Mouse (Mus musculus) embryonic facial prominence, embryonic 13.5 days (tissue): ENCODE data around the gene Aftph. TPM values are rescaled to one million over a fixed set of nuclear protein-coding genes. Genes with fewer than 3 reads are reported as not detected.

Source experiments
- ATAC-seq: fragments of 200-750 bp; cut with Nextera tagmentation; 2 replicates; pipeline ENCODE4 v1.8.0; 2017; ENCODE audit warnings: low read depth; ENCODE audit not compliant: insufficient number of reproducible peaks, insufficient read depth, low FRiP score, low TSS enrichment
- H3K27ac ChIP-seq: fragments of 300-500 bp; sonication (generic); 2 replicates; pipeline ENCODE4 v1.5.1; 2015; ENCODE audit warnings: moderate library complexity, mild to moderate bottlenecking, inconsistent platforms
- H3K27me3 ChIP-seq: fragments of 300-500 bp; sonication (generic); 2 replicates; pipeline ENCODE4 v1.6.1; 2015; ENCODE audit warnings: mild to moderate bottlenecking, inconsistent platforms
- H3K36me3 ChIP-seq: fragments of 300-500 bp; sonication (generic); 2 replicates; pipeline ENCODE4 v1.6.1; 2015; ENCODE audit warnings: mild to moderate bottlenecking, inconsistent platforms
- H3K4me1 ChIP-seq: fragments of 300-500 bp; sonication (generic); 2 replicates; pipeline ENCODE4 v1.6.1; 2015; ENCODE audit warnings: inconsistent platforms
- H3K4me2 ChIP-seq: fragments of 300-500 bp; sonication (generic); 2 replicates; pipeline ENCODE4 v1.6.1; 2015; ENCODE audit warnings: moderate library complexity, mild to moderate bottlenecking, inconsistent platforms
- H3K4me3 ChIP-seq: fragments of 300-500 bp; sonication (generic); 2 replicates; pipeline ENCODE4 v1.5.1; 2015; ENCODE audit warnings: mild to moderate bottlenecking, inconsistent platforms
- H3K9ac ChIP-seq: fragments of 300-500 bp; sonication (generic); 2 replicates; pipeline ENCODE4 v1.6.1; 2015; ENCODE audit warnings: mild to moderate bottlenecking, inconsistent platforms
- H3K9me3 ChIP-seq: fragments of 300-500 bp; sonication (generic); 2 replicates; pipeline ENCODE4 v1.6.1; 2016; ENCODE audit warnings: inconsistent platforms
- WGBS: fragments of 180-500 bp; shearing (Covaris S2); methylation state at CpG from one replicate; pipeline ENCODE4 v1.1.7; 2015; ENCODE audit warnings: mixed read lengths; 5-methylcytosine and 5-hydroxymethylcytosine counted together
- polyA plus RNA-seq: library from polyadenylated mRNA; unstranded; fragments of >200 nt; fragmentation: Nextera tagmentation; extraction: Ambion mirVana; gene quantifications from 2 replicates; pipeline ENCODE4 v1.2.1, GENCODE M21; 2015

Aftph gene
- polyA plus RNA-seq, 1 experiment from 2014 or later = 19.2 TPM

- H3K27ac ChIP-seq = no peak overlapping the region
- no peaks in the 10 kb centered on the region for H3K27me3 ChIP-seq
- no peaks in the 10 kb centered on the region for H3K9me3 ChIP-seq
- H3K4me3 ChIP-seq = no peak overlapping the region
- peaks cover 21% of the 10 kb centered on the region for H3K36me3 ChIP-seq
- no peak for ATAC-seq
- no peak overlapping the region for H3K4me2 ChIP-seq
- 89% methylated on average over 5 of the region's 5 CpGs for WGBS
- H3K4me1 ChIP-seq = no peaks in the 10 kb centered on the region
- no peak overlapping the region for H3K9ac ChIP-seq
Measured at GRCm38 (mm10) chr11:20723572-20723971, 17.8 kb downstream of the Aftph start.

- WGBS = 69% methylated on average over 9 of the region's 9 CpGs
- Histone ChIP-seq H3K36me3 (peaks cover 8% of the 10 kb centered on the region), H3K27ac (no peak overlapping the region), H3K9ac (no peak overlapping the region), H3K27me3 (no peaks in the 10 kb centered on the region), H3K9me3 (no peaks in the 10 kb centered on the region), H3K4me1 (peaks cover 7% of the 10 kb centered on the region), H3K4me3 (no peak overlapping the region), H3K4me2 (no peak overlapping the region)
- no peak for ATAC-seq
Measured at GRCm38 (mm10) chr11:20712068-20712671, 29.2 kb downstream of the Aftph start.

DNA sequence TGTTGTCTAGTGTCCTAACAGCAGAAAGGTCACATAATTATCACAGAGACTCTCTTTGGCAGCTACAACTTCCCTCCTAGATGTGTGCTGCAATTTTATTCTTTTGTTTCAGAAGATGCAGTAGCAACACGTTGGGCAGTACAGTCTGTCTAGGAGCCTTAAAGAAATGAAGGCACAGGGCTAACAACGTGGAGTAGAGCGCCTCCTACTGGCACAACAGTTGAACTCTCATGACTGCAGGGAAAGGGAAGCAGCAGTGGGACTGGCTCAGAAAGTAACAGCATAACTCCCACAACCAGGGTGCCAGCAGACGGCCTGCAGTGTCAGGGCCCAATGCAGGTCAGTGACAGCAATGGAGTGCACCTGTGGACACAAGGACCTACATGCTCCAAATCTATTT lies 50.4 kb downstream of the Aftph start:
- Histone ChIP-seq H3K4me3 (no peak overlapping the region), H3K9me3 (no peaks in the 10 kb centered on the region), H3K36me3 (peaks cover 11% of the 10 kb centered on the region; the same call in 1 of the 2 replicates), H3K27me3 (no peaks in the 10 kb centered on the region), H3K9ac (no peak overlapping the region), H3K4me2 (no peak overlapping the region), H3K4me1 (no peaks in the 10 kb centered on the region), H3K27ac (no peak overlapping the region)
- 5% methylated on average over 4 of the region's 4 CpGs for WGBS
- ATAC-seq = no peak

GRCm38 (mm10) chr11:20681679-20682078 lies 59.7 kb downstream of the Aftph start:
- WGBS = 88% methylated on average over 5 of the region's 5 CpGs
- H3K4me3 ChIP-seq = no peak overlapping the region
- H3K27ac ChIP-seq = no peak overlapping the region
- H3K9ac ChIP-seq = no peak overlapping the region
- ATAC-seq = no peak
- peaks cover 9% of the 10 kb centered on the region; the same call in 1 of the 2 replicates for H3K36me3 ChIP-seq
- H3K27me3 ChIP-seq = no peaks in the 10 kb centered on the region
- no peak overlapping the region for H3K4me2 ChIP-seq
- no peaks in the 10 kb centered on the region for H3K9me3 ChIP-seq
- no peaks in the 10 kb centered on the region for H3K4me1 ChIP-seq

- 87% methylated on average over 5 of the region's 5 CpGs for WGBS
- H3K4me3 ChIP-seq = no peak overlapping the region
- peaks cover 3% of the 10 kb centered on the region; the same call in 1 of the 2 replicates for H3K36me3 ChIP-seq
- no peaks in the 10 kb centered on the region for H3K9me3 ChIP-seq
- ATAC-seq = no peak
- H3K4me1 ChIP-seq = no peaks in the 10 kb centered on the region
- no peak overlapping the region for H3K27ac ChIP-seq
- no peaks in the 10 kb centered on the region for H3K27me3 ChIP-seq
- no peak overlapping the region for H3K4me2 ChIP-seq
- H3K9ac ChIP-seq = no peak overlapping the region
Measured at GRCm38 (mm10) chr11:20680781-20681180, 60.6 kb downstream of the Aftph start.

DNA sequence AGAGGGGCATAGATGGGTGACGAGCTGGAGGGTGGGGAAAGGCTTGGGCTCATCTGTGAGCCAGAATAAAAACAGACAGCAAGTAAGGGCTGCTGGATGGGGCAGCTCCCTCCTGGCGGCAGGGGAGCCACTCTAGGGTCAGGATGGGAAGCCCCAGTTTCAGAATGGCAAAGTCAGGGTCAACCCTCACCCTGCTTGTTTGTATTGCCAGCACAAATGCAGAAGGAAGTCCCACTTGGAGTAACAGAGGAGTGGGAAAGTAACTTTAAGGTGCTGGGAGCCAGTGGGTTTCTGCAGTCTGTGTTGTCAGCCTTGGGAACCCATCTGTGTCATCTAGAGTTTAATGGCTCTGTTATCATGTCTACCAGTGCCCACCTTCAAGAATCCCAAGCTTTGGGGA lies 62.0 kb downstream of the Aftph start:
- Histone ChIP-seq H3K27me3 (no peaks in the 10 kb centered on the region), H3K4me3 (no peak overlapping the region), H3K9ac (no peak overlapping the region), H3K9me3 (no peaks in the 10 kb centered on the region), H3K36me3 (no peaks in the 10 kb centered on the region), H3K27ac (no peak overlapping the region), H3K4me2 (no peak overlapping the region), H3K4me1 (no peaks in the 10 kb centered on the region)
- ATAC-seq = no peak
- 71% methylated on average over 2 of the region's 2 CpGs for WGBS

DNA sequence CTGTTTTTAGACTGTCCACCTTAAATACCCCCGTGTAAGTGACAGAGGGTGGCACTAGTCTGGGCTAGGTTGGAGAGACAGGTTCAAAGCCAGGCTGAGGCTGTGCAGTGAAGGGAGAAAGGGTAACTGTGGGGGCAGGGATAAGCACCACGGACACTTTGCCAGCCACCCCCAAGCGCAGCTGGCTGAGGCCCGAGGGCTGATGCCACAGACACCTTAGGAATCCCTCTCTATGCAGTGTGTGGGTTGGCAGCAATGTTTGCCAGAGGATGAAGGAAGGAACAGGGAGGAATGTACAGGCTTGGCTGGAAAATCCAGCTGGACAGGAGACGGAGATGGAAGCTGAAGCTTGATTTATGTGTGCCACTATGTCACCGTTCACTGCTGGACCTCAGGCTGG lies 68.9 kb downstream of the Aftph start:
- ATAC-seq = no peak
- Histone ChIP-seq H3K9ac (no peak overlapping the region), H3K27me3 (no peaks in the 10 kb centered on the region), H3K27ac (no peak overlapping the region), H3K4me2 (no peak overlapping the region), H3K36me3 (no peaks in the 10 kb centered on the region), H3K4me1 (no peaks in the 10 kb centered on the region), H3K4me3 (no peak overlapping the region), H3K9me3 (no peaks in the 10 kb centered on the region; the same call in 1 of the 2 replicates)
- WGBS = 73% methylated on average over 6 of the region's 6 CpGs

GRCm38 (mm10) chr11:20671789-20672392 lies 69.5 kb downstream of the Aftph start:
- H3K9me3 ChIP-seq = no peaks in the 10 kb centered on the region; the same call in 1 of the 2 replicates
- no peaks in the 10 kb centered on the region for H3K4me1 ChIP-seq
- H3K4me3 ChIP-seq = no peak overlapping the region
- H3K27me3 ChIP-seq = no peaks in the 10 kb centered on the region
- WGBS = 46% methylated on average over 6 of the region's 6 CpGs
- ATAC-seq = no peak
- H3K9ac ChIP-seq = no peak overlapping the region
- no peak overlapping the region for H3K4me2 ChIP-seq
- no peak overlapping the region for H3K27ac ChIP-seq
- no peaks in the 10 kb centered on the region for H3K36me3 ChIP-seq

GRCm38 (mm10) chr11:20664878-20665277 lies 76.5 kb downstream of the Aftph start:
- Histone ChIP-seq H3K36me3 (no peaks in the 10 kb centered on the region), H3K4me1 (peaks cover 3% of the 10 kb centered on the region; the same call in 1 of the 2 replicates), H3K4me3 (no peak overlapping the region), H3K27me3 (no peaks in the 10 kb centered on the region), H3K9me3 (no peaks in the 10 kb centered on the region), H3K9ac (no peak overlapping the region), H3K4me2 (no peak overlapping the region), H3K27ac (no peak overlapping the region)
- no peak for ATAC-seq
- 70% methylated on average over 9 of the region's 9 CpGs for WGBS

- Histone ChIP-seq H3K9me3 (no peaks in the 10 kb centered on the region), H3K36me3 (no peaks in the 10 kb centered on the region), H3K27me3 (no peaks in the 10 kb centered on the region), H3K9ac (no peak overlapping the region), H3K4me3 (no peak overlapping the region), H3K4me2 (no peak overlapping the region), H3K27ac (no peak overlapping the region), H3K4me1 (peaks cover 9% of the 10 kb centered on the region; the same call in 1 of the 2 replicates)
- 50% methylated on average over 5 of the region's 5 CpGs for WGBS
- no peak for ATAC-seq
Measured at GRCm38 (mm10) chr11:20663580-20664198, 77.7 kb downstream of the Aftph start.

- no peak overlapping the region for H3K9ac ChIP-seq
- H3K9me3 ChIP-seq = no peaks in the 10 kb centered on the region
- H3K4me1 ChIP-seq = peaks cover 13% of the 10 kb centered on the region; the same call in 1 of the 2 replicates
- 51% methylated on average over 7 of the region's 7 CpGs for WGBS
- no peak overlapping the region for H3K27ac ChIP-seq
- no peak overlapping the region for H3K4me3 ChIP-seq
- no peaks in the 10 kb centered on the region for H3K27me3 ChIP-seq
- H3K36me3 ChIP-seq = no peaks in the 10 kb centered on the region
- no peak overlapping the region for H3K4me2 ChIP-seq
- no peak for ATAC-seq
Measured at GRCm38 (mm10) chr11:20662811-20663210, 78.6 kb downstream of the Aftph start.

GRCm38 (mm10) chr11:20661652-20662051 lies 79.7 kb downstream of the Aftph start:
- H3K27ac ChIP-seq = no peak overlapping the region
- H3K9me3 ChIP-seq = no peaks in the 10 kb centered on the region
- no peak overlapping the region for H3K4me3 ChIP-seq
- no peak overlapping the region for H3K9ac ChIP-seq
- no peaks in the 10 kb centered on the region for H3K27me3 ChIP-seq
- WGBS = 40% methylated on average over 4 of the region's 4 CpGs
- H3K4me1 ChIP-seq = peaks cover 22% of the 10 kb centered on the region
- ATAC-seq = no peak
- H3K4me2 ChIP-seq = no peak overlapping the region
- no peaks in the 10 kb centered on the region for H3K36me3 ChIP-seq
